Mouse (Mus musculus) pancreas, adult 10 weeks (tissue): ENCODE measurements around the gene H60b. TPM values are rescaled to one million over a fixed set of nuclear protein-coding genes. Genes with fewer than 3 reads are reported as not detected.

Source experiments
- polyA plus RNA-seq: library from polyadenylated mRNA; stranded (reverse); fragments of 350-450 nt; fragmentation: Illumina TruSeq; extraction: RNeasy Lipid Tissue Mini Kit (QIAGEN cat#74804); gene quantifications from one replicate; pipeline ENCODE4 v1.2.3, GENCODE M21; 2015; ENCODE audit warnings: low read depth, low replicate concordance; ENCODE audit not compliant: insufficient read depth

Gene H60b
- polyA plus RNA-seq, result not detected

GRCm38 (mm10) chr10:22158310-22158999 is at the start of gene H60b, which contains the start of gene Raet1e:
H60b (plus strand) TSS chr10:22158586.
Raet1e (plus strand) TSS chr10:22158569.

GRCm38 (mm10) chr10:22149073-22149690 is 9.2 kb upstream of the H60b start, which contains the start of gene E030030I06Rik:
E030030I06Rik (minus strand) TSS chr10:22149270.

Other genes with a start within 250 kb of the H60b start
- gene 4930444G20Rik, start 90.5 kb upstream of the H60b start, polyA plus RNA-seq, result not detected
- gene E030030I06Rik, start 9.3 kb upstream of the H60b start, polyA plus RNA-seq, result not detected
- 1.4 TPM for gene Raet1e, start within 50 bp of the H60b start, polyA plus RNA-seq
- gene Raet1d, start 202.0 kb downstream of the H60b start, polyA plus RNA-seq, result not detected